Mouse (Mus musculus) C2C12 (cell line): ENCODE results near the gene E130308A19Rik. TPM values are rescaled to one million over a fixed set of nuclear protein-coding genes. Genes with fewer than 3 reads are reported as not detected.

ENCODE experiments used
- H3K27me3 ChIP-seq: one replicate; pipeline ENCODE4 v1.6.1; 2011; ENCODE audit not compliant: control insufficient read depth, insufficient read depth, insufficient read length
- H3K36me3 ChIP-seq: one replicate; pipeline ENCODE4 v1.6.1; 2011; ENCODE audit not compliant: control insufficient read depth, insufficient read depth
- H3K4me3 ChIP-seq: one replicate; pipeline ENCODE4 v1.5.1; 2011; ENCODE audit warnings: mild to moderate bottlenecking, control low read depth; ENCODE audit not compliant: poor library complexity, insufficient read depth, severe bottlenecking
- H3K79me2 ChIP-seq: one replicate; pipeline ENCODE4 v1.6.1; 2011; ENCODE audit not compliant: control insufficient read depth, insufficient read depth
- H3K79me3 ChIP-seq: one replicate; pipeline ENCODE4 v1.6.1; 2011; ENCODE audit warnings: low read depth, control low read depth
- H3ac ChIP-seq: one replicate; pipeline ENCODE3; 2011; ENCODE audit warnings: low read depth; ENCODE audit not compliant: control insufficient read depth, insufficient read length
- CEBPB ChIP-seq: IDR thresholded peaks from one replicate; pipeline ENCODE4 v1.6.1; 2011; ENCODE audit warnings: low read depth, mild to moderate bottlenecking, control low read depth, moderate library complexity
- CTCF ChIP-seq: IDR thresholded peaks from one replicate; pipeline ENCODE4 v1.5.1; 2011; ENCODE audit not compliant: control insufficient read depth, insufficient read depth, insufficient read length
- FOSL1 ChIP-seq: IDR thresholded peaks from one replicate; pipeline ENCODE4 v1.8.0; 2011; ENCODE audit warnings: mild to moderate bottlenecking, low read length; ENCODE audit not compliant: poor library complexity, insufficient read depth, severe bottlenecking
- MAX ChIP-seq: IDR thresholded peaks from one replicate; pipeline ENCODE4 v1.6.1; 2011; ENCODE audit warnings: mild to moderate bottlenecking, control low read depth
- MYOD1 ChIP-seq: IDR thresholded peaks from one replicate; pipeline ENCODE4 v1.6.1; 2011; ENCODE audit warnings: low read depth; ENCODE audit not compliant: control insufficient read depth, insufficient read length
- MYOG ChIP-seq: IDR thresholded peaks from one replicate; pipeline ENCODE4 v1.6.1; 2011; ENCODE audit not compliant: control insufficient read depth, insufficient read length; ENCODE audit errors: extremely low read depth
- USF1 ChIP-seq: IDR thresholded peaks from one replicate; pipeline ENCODE4 v1.6.1; 2011; ENCODE audit warnings: low read depth, mild to moderate bottlenecking, control low read depth, moderate library complexity
- polyA plus RNA-seq: library from polyadenylated mRNA; unstranded; fragments of >200 nt; fragmentation: generic; extraction: Trizol; gene quantifications from one replicate; pipeline ENCODE4 v1.2.1, GENCODE M21; 2012; ENCODE audit warnings: missing spikeins

Gene E130308A19Rik
- polyA plus RNA-seq, 1 experiment: 1.8 TPM

DNA sequence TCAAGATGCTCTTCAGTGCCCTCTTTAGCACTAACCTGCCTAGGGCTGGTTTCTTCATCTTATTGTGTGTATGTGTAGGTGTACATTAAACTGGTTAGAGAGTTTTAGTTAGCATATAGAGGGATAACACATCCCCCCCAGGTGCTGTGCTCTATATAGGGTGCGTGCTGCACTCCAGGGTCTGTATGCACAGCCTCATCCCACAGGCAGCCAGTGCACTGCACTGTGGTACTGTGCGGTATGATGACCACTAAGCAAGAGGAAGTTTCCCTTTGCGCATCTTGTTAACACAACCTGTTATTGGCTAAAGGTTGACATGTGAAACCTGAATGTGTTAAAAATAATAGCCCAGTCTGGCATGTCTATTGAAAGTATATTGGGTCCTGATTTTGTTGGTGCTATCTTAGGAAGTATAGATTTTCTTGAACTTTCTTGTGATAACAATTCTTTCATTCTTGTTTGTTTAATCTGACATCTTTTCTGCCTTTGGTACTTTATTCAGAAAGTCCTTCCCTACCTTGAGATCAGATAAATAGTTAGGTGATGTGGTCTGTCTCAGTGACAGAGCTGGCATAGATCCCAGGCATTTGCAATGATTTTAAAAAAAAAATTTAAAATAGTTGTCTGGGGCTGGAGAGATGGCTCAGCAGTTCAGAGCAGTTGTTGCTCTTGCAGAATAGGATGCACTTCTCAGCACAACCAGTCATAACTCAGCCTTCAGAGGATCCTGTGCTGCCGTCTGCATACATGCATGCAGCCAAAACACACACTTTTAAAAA, 73.2 kb downstream of the E130308A19Rik start:
- TF ChIP-seq MYOD1: no peak
- no peak for TF ChIP-seq USF1
- TF ChIP-seq CTCF: no peak
- TF ChIP-seq MAX: no peak
- Histone ChIP-seq H3K4me3 (no peak overlapping the region), H3K36me3 (no peaks in the 10 kb centered on the region), H3K79me3 (no peaks in the 10 kb centered on the region), H3K79me2 (no peaks in the 10 kb centered on the region), H3ac (no peak overlapping the region), H3K27me3 (no peaks in the 10 kb centered on the region)

DNA sequence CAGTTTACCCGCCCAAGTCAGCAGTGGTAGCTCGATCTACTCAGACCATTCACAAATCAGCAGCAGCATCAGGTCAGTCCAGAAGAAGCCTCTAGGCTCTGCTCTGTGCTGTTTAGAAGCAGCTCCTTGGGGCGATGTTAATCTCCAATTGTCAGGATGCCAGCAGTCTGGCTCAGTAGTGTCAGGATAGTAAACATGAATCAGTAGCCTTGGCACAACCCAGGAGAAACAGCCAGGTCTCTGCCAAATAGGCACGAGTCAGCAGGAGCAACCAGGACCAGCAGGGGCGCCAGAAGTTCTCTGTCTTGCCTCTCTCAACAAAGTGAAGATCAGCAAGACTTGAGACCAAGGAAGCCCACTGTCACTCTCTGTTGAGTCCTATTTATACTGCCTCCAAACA, 83.3 kb downstream of the E130308A19Rik start:
- Histone ChIP-seq H3ac (no peak overlapping the region), H3K79me3 (no peaks in the 10 kb centered on the region), H3K27me3 (no peaks in the 10 kb centered on the region), H3K79me2 (no peaks in the 10 kb centered on the region), H3K4me3 (no peak overlapping the region), H3K36me3 (no peaks in the 10 kb centered on the region)
- TF ChIP-seq USF1: no peak
- TF ChIP-seq FOSL1: no peak
- TF ChIP-seq CTCF: no peak
- no peak for TF ChIP-seq MYOD1
- no peak for TF ChIP-seq CEBPB
- no peak for TF ChIP-seq MYOG
- no peak for TF ChIP-seq MAX

DNA sequence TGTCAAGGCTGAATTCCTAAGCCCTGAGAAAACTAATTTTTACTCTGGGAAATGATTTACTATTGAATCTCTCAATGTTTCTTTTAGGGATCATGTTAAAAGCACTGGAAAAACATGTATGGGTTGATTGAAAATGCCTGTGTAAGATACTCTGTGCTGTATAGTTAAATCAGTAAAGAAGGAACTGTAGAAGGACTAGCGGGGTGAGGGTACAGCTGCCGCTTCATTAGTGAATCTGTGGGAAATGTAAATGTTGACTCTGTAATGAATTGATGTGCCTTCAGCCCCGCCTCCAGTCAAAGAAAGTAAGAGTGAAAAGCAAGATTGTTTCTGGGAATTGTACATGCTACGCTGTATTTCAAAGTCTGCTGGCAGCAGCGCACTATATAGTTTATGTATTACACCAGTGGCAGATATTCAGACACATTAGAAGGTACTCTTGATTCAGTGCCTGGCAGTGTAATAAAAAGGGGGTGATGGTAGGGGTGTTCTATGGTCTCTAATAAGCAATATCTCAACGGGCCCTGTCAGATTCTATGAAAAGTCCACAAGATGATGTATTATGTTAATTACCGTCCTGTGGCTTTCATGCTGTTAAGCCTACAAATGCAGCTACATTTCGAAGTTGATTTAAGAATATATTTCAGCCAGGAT, 84.9 kb downstream of the E130308A19Rik start:
- Histone ChIP-seq H3K79me3 (no peaks in the 10 kb centered on the region), H3ac (no peak overlapping the region), H3K79me2 (no peaks in the 10 kb centered on the region), H3K36me3 (no peaks in the 10 kb centered on the region), H3K4me3 (no peak overlapping the region), H3K27me3 (no peaks in the 10 kb centered on the region)
- no peak for TF ChIP-seq USF1
- no peak for TF ChIP-seq MYOD1

DNA sequence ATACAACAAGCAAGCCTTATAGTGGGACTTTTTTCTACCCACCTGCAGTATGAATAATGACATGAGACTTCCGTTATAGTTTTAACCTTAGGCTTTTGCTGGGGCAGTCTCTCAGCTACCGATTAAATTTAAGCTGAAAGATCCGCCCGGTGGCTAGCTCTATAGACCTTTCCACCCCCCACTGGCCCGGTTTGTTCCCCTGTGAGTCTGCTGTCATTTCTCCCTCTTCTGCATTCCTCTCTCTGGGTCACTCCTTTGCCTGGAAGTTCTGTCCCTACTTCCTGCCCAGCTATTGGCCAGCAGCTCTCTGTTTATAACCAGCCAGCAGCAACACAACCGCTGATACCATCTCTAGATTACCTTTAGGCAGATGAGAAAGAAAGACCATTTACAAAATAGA, 86.4 kb downstream of the E130308A19Rik start:
- no peak overlapping the region for H3ac ChIP-seq
- H3K27me3 ChIP-seq: no peaks in the 10 kb centered on the region
- no peaks in the 10 kb centered on the region for H3K36me3 ChIP-seq
- H3K4me3 ChIP-seq: no peak overlapping the region
- H3K79me2 ChIP-seq: no peaks in the 10 kb centered on the region
- H3K79me3 ChIP-seq: no peaks in the 10 kb centered on the region
- no peak for TF ChIP-seq MYOD1
- TF ChIP-seq USF1: no peak

DNA sequence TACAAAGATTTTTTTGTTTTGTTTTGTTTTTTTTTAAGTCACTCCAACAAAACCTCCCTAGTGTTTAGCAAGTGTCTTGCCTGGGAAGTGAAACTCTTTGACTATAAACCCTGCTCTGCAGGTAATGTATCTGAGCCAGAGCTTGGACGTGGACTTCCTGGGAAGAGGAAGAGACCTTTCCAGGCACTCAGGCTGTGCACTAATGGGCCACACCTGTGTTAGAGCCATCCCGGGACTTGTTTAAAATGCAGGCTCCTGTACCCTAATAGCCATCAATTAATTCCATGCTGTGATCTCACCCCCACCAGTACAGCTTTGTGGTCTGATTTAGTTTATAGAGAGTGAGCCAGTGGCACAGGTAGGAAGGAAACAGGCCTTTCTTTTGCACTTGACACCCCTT, 86.9 kb downstream of the E130308A19Rik start:
- no peaks in the 10 kb centered on the region for H3K27me3 ChIP-seq
- no peaks in the 10 kb centered on the region for H3K79me3 ChIP-seq
- H3K36me3 ChIP-seq: no peaks in the 10 kb centered on the region
- no peak overlapping the region for H3ac ChIP-seq
- no peak for TF ChIP-seq FOSL1
- no peak for TF ChIP-seq MAX
- no peak for TF ChIP-seq CEBPB
- TF ChIP-seq MYOG: no peak
- TF ChIP-seq USF1: no peak
- no peak overlapping the region for H3K4me3 ChIP-seq
- H3K79me2 ChIP-seq: no peaks in the 10 kb centered on the region

DNA sequence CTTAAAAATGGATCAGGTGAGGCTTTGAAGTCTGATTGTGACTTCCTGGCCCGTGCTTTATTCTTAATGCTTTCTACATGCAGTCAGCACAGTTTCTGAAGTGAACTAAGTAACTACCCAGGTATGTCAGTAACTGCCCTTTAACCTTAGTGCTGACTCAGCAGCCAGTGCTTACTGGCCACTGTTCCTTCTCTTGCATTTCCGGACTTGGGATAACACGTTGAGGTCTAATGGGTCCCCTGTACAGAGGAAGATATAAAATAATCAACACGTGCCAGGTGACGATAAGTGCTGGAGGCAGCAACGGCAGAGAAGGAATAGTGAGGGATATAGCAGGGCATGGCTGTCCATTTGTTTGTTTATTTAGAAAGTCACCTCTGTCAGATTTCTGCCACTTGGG, 88.5 kb downstream of the E130308A19Rik start:
- TF ChIP-seq MYOD1 (no peak), FOSL1 (no peak), USF1 (no peak), MYOG (no peak), MAX (no peak), CEBPB (no peak), CTCF (no peak)
- no peak overlapping the region for H3ac ChIP-seq
- H3K79me3 ChIP-seq: no peaks in the 10 kb centered on the region
- H3K27me3 ChIP-seq: no peaks in the 10 kb centered on the region
- H3K79me2 ChIP-seq: no peaks in the 10 kb centered on the region
- no peak overlapping the region for H3K4me3 ChIP-seq
- no peaks in the 10 kb centered on the region for H3K36me3 ChIP-seq
